Mouse (Mus musculus): ENCODE data around the gene Xcl1. TPM values are rescaled to one million over a fixed set of nuclear protein-coding genes. Genes with fewer than 3 reads are reported as not detected.
"Not testable (repeated sequence)": the region's sequence is repeated elsewhere in the genome, so short reads cannot be mapped to it uniquely, and the experiment has no call there.

The Xcl1 gene
- polyA plus RNA-seq (2012; rRNA removed): not detected in 2 replicates
- not detected in 2 replicates for polyA plus RNA-seq (2014; fragmentation: Nextera tagmentation; extraction: Ambion mirVana)

DNA sequence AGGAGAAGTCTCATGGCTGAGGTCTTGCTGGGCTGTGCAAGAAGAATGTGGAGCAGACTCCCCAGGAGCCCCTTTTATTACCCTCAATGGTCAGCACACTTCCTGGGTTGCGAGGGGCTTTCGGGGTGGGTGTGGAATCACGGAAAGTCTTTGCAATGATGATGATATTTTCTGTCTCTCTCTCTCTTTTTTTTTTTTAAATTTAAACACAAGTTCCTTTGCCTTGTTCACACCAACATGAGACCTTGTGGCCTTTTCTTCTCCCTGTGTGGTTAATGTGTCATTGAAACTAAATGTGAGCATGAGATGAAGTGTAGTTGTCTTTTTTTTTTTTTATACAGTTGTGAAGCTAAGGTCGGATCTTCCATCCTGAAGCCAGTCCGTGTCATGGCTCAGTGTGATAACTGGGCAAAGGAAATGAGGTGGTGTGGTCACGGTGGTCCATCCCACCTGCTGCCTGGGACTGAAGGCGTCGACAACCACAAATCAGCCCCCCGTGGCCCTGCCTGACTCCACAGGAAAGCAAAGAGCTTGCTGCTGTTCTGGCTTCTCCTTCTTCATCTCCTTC is at the start of gene Xcl1:
Gene Xcl1 (minus strand): TSS at position 51 of the 568 bp plus-strand sequence.
- Histone ChIP-seq H3K27ac (no peak within 1 kb of the TSS), H3K9ac (replicated peaks) (no peak within 1 kb of the TSS), H3K36me3 (replicated peaks; ENCODE audit: control insufficient read depth, insufficient read depth, low read depth) (no peaks in the 10 kb centered on the region), H3K4me2 (ENCODE audit: low read depth) (no peak within 1 kb of the TSS), H3K9me3 (ENCODE audit: control insufficient read depth, low read length) (no peaks in the 10 kb centered on the region), H3K27me3 (ENCODE audit: control insufficient read depth, insufficient read depth, low read length) (no peaks in the 10 kb centered on the region), H3K4me3 (ENCODE audit: insufficient read depth in 1 of 2, low read depth in 2 of 2, low read length in 2 of 2) (no peak within 1 kb of the TSS), H3K4me1 (replicated peaks; ENCODE audit: control insufficient read depth in 2 of 2, insufficient read depth in 2 of 2, low read length in 1 of 2) (no peaks in the 10 kb centered on the region)
- DNase-seq (ENCODE audit: low read depth in 3 of 3, low spot score in 3 of 3): no peak
- WGBS (ENCODE audit: insufficient replicate concordance): 33% methylated on average over 9 of the region's 9 CpGs
- no peak for ATAC-seq (ENCODE audit: insufficient read depth)
- no peak for TF ChIP-seq CTCF (IDR thresholded peaks at IDR 0.05; ENCODE audit: low read depth)
- TF ChIP-seq EP300 (IDR thresholded peaks at IDR 0.05; ENCODE audit: low read depth): no peak

DNA sequence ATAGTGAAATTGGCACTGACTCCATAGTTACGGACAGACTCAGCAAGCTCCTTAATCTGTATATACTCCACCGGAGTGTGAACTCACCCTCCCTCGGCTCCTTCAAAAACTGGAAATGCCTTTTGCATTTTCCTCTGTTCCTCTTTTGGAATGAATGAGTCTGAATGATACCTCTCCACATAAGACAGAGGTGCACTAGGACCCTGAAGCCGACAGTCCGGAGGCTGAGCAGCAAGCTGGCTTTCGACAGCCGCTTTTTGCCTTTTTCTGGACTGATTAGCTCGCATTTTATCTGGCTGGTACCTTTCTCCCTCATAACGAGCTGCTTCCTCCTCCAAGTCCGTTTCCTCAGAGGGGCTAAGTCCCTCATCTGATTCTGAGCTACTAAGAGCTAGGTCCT is 49.4 kb upstream of the Xcl1 start:
- not testable (repeated sequence) for H3K27ac ChIP-seq; H3K4me2 ChIP-seq (ENCODE audit: low read depth); H3K4me3 ChIP-seq (ENCODE audit: insufficient read depth in 1 of 2, low read depth in 2 of 2, low read length in 2 of 2); ATAC-seq (ENCODE audit: insufficient read depth); H3K4me1 ChIP-seq (replicated peaks; ENCODE audit: control insufficient read depth in 2 of 2, insufficient read depth in 2 of 2, low read length in 1 of 2); H3K9ac ChIP-seq (replicated peaks); H3K27me3 ChIP-seq (ENCODE audit: control insufficient read depth, insufficient read depth, low read length); H3K9me3 ChIP-seq (ENCODE audit: control insufficient read depth, low read length); H3K36me3 ChIP-seq (replicated peaks; ENCODE audit: control insufficient read depth, insufficient read depth, low read depth); DNase-seq (ENCODE audit: low read depth in 3 of 3, low spot score in 3 of 3)
- 74% methylated on average over 9 of the region's 10 CpGs for WGBS (ENCODE audit: insufficient replicate concordance)

DNA sequence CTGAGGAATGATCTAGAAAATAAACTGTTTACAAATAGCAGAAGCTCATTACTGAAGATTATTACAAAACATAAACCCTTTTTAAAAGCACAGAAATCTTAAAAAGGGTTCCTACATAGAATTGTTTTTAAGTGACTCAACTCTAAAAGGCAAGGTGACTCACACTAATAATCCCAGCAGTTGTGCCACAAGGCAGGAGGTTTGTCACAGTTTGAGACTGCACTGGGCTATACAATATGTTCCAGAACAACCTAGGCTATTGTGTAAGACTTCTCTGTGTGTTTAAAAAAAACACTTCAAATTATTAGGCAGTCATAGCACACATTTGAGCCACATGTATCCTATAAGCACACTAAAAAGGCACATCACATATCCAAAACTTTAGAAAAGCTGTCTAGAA is 42.0 kb upstream of the Xcl1 start:
- no peak overlapping the region for H3K27ac ChIP-seq
- H3K4me3 ChIP-seq (ENCODE audit: insufficient read depth in 1 of 2, low read depth in 2 of 2, low read length in 2 of 2): no peak overlapping the region
- H3K4me1 ChIP-seq (replicated peaks; ENCODE audit: control insufficient read depth in 2 of 2, insufficient read depth in 2 of 2, low read length in 1 of 2): no peaks in the 10 kb centered on the region
- TF ChIP-seq EP300 (IDR thresholded peaks at IDR 0.05; ENCODE audit: low read depth) (no peak), CTCF (IDR thresholded peaks at IDR 0.05; ENCODE audit: low read depth) (no peak)
- ATAC-seq (ENCODE audit: insufficient read depth): no peak
- no peaks in the 10 kb centered on the region for H3K36me3 ChIP-seq (replicated peaks; ENCODE audit: control insufficient read depth, insufficient read depth, low read depth)
- H3K4me2 ChIP-seq (ENCODE audit: low read depth): no peak overlapping the region
- no peaks in the 10 kb centered on the region for H3K27me3 ChIP-seq (ENCODE audit: control insufficient read depth, insufficient read depth, low read length)
- no peak for DNase-seq (ENCODE audit: low read depth in 3 of 3, low spot score in 3 of 3)
- H3K9ac ChIP-seq (replicated peaks): no peak overlapping the region
- no peaks in the 10 kb centered on the region for H3K9me3 ChIP-seq (ENCODE audit: control insufficient read depth, low read length)

DNA sequence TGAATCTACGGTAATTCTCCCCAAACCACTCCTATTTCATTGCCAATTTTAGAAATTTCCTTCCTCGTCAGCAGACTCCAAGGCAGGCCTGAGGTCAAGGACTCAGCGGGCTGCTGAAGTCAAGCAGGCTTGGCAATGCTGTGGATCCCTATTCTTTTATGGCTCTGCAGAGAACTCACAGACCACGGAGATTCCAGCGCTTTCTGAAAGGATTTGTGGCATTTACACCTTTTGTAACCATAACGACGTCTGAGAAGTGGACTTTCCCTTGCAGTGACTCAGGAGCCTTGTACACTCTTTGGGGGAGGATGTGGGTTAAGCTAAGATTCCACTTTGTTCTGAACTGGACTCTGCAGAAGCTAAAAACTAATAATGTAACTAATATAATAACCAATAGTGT is 40.4 kb upstream of the Xcl1 start:
- no peaks in the 10 kb centered on the region for H3K36me3 ChIP-seq (replicated peaks; ENCODE audit: control insufficient read depth, insufficient read depth, low read depth)
- ATAC-seq (ENCODE audit: insufficient read depth) (no peak), DNase-seq (ENCODE audit: low read depth in 3 of 3, low spot score in 3 of 3) (no peak)
- H3K4me1 ChIP-seq (replicated peaks; ENCODE audit: control insufficient read depth in 2 of 2, insufficient read depth in 2 of 2, low read length in 1 of 2): no peaks in the 10 kb centered on the region
- H3K27ac ChIP-seq: no peak overlapping the region
- no peak overlapping the region for H3K4me2 ChIP-seq (ENCODE audit: low read depth)
- no peaks in the 10 kb centered on the region for H3K27me3 ChIP-seq (ENCODE audit: control insufficient read depth, insufficient read depth, low read length)
- no peak overlapping the region for H3K9ac ChIP-seq (replicated peaks)
- WGBS (ENCODE audit: insufficient replicate concordance): 52% methylated on average over 7 of the region's 7 CpGs
- no peak overlapping the region for H3K4me3 ChIP-seq (ENCODE audit: insufficient read depth in 1 of 2, low read depth in 2 of 2, low read length in 2 of 2)
- no peak for TF ChIP-seq EP300 (IDR thresholded peaks at IDR 0.05; ENCODE audit: low read depth)
- no peak for TF ChIP-seq CTCF (IDR thresholded peaks at IDR 0.05; ENCODE audit: low read depth)
- no peaks in the 10 kb centered on the region for H3K9me3 ChIP-seq (ENCODE audit: control insufficient read depth, low read length)

DNA sequence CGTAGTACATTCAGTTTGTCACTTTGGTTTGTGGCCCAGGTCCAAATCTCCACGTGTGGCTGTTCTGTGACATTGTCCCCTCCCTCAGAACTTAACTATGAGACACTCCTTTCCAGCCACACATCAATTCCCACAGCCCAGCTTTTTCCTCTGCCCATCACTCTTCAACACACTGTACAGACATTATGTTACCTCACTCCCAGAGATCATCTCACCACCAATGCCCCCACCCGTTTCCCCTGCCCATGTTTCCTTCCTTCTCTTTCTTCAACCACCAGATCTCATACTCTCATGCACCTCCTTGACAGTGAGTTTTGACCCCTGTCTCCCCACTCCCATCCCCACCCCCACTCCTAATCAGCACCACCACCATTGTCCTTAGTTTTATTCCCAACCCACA is 39.9 kb upstream of the Xcl1 start:
- Histone ChIP-seq H3K27ac (no peak overlapping the region), H3K4me3 (ENCODE audit: insufficient read depth in 1 of 2, low read depth in 2 of 2, low read length in 2 of 2) (no peak overlapping the region), H3K27me3 (ENCODE audit: control insufficient read depth, insufficient read depth, low read length) (no peaks in the 10 kb centered on the region), H3K4me1 (replicated peaks; ENCODE audit: control insufficient read depth in 2 of 2, insufficient read depth in 2 of 2, low read length in 1 of 2) (no peaks in the 10 kb centered on the region), H3K4me2 (ENCODE audit: low read depth) (no peak overlapping the region), H3K9me3 (ENCODE audit: control insufficient read depth, low read length) (no peaks in the 10 kb centered on the region), H3K9ac (replicated peaks) (no peak overlapping the region), H3K36me3 (replicated peaks; ENCODE audit: control insufficient read depth, insufficient read depth, low read depth) (no peaks in the 10 kb centered on the region)
- TF ChIP-seq CTCF (IDR thresholded peaks at IDR 0.05; ENCODE audit: low read depth) (no peak), EP300 (IDR thresholded peaks at IDR 0.05; ENCODE audit: low read depth) (no peak)
- WGBS (ENCODE audit: insufficient replicate concordance): 27% methylated on average over 3 of the region's 3 CpGs
- no peak for ATAC-seq (ENCODE audit: insufficient read depth)
- DNase-seq (ENCODE audit: low read depth in 3 of 3, low spot score in 3 of 3): no peak

All from liver, embryonic 14.5 days (tissue).